Mouse (Mus musculus): ENCODE results near the gene Sobp. TPM values are rescaled to one million over a fixed set of nuclear protein-coding genes. Genes with fewer than 3 reads are reported as not detected.

Sobp gene
- total RNA-seq, 2 experiments from 2014 or later = not detected

DNA sequence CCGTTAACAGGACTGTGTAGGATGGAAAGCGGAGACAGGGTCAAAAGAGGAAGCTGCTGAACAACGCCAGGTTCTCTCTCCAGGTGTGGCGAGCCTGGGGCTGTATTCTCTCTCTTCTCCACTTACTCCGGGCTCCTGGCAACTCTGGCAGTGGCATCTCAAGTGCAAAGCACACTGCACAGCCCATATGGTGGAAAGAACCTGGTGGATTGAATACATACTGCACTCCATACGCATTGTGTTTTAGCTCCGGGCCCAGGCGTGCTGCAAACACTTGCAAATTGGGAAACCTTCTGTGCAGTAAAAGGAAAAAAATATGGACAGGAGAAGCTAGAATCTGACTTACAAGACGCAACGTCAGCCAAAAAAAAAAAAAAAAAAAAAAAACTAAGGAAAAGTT, 80.9 kb downstream of the Sobp start:
- ATAC-seq (replicated peaks; ENCODE audit: poor library complexity) = no peak

DNA sequence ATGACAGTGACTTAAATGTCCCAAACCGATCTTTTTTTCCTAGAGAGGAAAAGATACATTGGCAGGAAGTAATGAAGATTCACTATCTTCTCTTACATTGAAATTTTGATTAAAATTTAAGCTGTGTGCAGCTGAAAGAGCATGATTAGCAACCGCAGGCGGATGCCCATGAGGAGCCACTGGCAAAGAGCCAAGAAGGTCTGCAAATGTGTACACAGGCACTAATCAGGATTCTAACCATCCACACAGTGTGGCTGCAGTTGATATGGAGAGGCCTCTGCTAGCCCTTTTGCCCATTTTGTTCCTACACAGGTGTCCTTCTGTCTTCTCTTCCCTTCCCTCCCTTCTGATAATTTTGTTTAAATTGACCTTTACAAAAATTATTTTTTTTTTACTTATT, 84.3 kb downstream of the Sobp start:
- peak; percentile 60 for ATAC-seq (replicated peaks; ENCODE audit: poor library complexity)

DNA sequence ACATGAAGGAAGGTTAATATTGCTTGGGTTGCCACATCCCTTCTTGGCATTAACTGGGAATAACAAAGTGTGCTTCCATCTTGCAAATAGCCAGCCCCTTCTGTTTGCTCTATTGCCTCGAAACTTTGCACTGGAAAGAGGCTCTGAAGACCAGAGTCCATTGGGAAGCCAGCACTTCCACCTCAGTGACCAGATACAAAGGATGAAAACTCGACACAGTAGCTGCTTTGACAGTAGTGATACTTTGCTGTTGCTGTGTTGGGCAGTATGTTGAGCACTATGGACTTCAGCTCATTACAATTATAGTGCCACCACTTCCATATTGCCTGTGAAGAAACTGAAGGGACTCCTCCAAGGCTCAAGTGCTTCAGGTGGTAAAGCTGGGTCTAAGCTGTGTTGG, 86.9 kb downstream of the Sobp start:
- no peak for ATAC-seq (replicated peaks; ENCODE audit: poor library complexity)

DNA sequence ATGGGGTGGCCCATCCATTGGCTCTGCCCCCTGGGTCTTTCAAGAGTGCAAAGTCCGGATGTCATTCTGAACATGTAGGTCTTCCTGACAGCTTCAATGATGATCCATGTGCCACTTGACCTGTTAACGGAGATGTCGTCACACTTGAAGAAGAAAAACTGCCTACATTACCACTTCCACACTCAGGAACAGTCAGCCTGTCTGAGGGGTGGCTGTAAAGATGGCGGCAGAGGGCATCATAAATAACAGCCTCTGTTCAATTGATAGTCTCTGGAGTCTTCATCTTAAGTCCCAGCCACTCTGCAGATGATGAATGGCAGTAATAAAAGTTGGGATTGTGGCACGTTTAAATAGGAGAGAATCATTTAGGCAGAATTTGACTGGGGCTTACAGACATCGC, 87.4 kb downstream of the Sobp start:
- ATAC-seq (replicated peaks; ENCODE audit: poor library complexity) = no peak

DNA sequence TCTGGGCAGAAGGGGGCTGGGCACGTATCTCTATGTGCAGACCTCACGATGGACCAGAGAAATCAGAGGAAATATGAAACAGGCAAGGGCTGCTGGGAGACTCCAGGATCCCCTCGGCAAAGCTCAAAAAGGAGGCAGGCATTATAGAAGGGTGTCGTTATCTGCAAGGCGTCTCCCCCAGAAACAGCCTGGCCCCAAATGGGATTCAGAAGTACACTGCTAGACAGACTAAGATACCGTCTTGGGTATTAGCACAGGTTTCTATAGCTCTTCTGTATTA, 90.3 kb downstream of the Sobp start:
- ATAC-seq (replicated peaks; ENCODE audit: poor library complexity) = no peak

DNA sequence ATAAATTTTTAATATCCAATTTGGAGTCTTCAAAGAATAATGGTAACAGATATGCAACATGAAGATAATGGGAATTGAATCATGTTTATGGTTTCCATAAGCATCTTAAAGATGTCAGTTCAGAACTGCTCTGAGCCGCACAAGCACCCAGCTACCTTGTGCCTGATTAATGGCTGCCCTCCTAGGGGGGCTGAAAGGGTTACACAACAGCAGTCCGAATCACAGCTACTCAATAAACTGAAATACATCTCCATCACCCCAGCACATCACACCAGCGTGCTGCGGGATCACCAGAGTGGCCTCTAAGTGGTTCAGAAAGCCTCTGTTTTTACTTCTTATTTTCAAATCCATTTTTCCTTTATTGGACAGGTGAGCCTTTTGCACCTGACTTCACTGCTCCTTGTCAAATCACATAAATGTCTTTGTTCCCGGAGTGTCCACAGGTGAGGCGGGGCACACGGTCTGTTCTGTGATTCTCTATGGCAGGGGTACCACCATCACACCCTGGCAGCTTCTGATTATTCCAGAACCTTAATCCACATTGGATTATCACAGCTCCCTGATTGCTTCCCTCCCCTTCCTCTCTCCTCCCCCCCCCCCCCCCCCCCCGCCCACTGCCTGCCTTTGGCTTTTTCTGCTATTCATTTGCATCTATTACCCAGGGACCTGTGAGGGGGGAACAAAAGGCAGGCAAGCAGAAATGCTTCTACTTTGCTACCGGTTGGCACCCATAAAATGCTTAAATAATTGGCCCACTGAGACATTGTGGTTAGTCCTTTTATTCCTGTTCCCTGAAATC, 90.8 kb downstream of the Sobp start:
- ATAC-seq (replicated peaks; ENCODE audit: poor library complexity) = no peak

DNA sequence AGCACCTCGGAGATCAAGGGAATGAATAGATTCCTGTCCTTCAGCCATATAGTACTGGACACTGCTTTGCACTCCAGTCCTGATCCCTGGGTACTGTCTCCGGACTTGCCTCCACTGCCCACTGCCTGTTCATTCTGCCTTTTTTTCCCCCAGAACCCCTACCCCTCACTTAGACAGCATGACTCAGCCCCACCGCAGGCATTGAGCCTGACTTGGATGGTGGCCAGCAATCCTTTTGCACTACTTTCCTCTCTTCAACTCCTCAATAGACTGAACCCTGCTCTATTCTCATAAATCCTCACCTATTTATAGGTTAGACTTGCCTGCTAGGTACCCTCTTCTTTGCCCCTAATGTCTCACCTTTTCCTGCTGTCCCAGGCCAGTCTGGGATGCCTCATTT, 93.0 kb downstream of the Sobp start:
- no peak for ATAC-seq (replicated peaks; ENCODE audit: poor library complexity)

DNA sequence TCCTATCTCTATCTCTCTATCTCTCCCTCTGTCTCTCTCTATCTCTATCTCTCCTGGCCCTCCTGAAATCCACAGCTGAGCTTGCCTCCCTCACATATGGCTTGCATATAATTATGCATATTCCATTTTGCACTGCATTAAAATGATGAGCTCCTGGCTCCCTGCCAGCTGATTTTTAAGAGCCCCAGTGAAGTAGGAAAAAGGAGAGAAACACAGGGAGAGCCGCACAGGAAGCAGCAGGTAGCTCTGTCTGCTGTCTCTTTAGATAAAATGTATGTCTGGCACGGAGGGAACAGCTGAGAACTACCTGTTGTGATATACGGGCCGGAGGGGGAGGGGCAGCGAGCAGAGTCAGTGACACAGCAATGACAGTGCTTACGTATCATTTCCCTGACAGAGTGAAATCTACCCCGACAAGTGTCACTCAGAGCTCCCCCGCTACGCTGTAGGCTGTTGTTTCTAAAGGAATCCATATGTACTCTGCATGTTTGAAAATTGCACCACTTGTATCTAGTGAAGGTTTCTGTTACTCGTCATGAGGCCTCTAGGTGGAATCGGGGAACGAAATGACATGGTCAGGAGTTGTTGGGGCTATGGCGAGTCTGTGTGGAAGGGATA, 98.7 kb downstream of the Sobp start:
- ATAC-seq (replicated peaks; ENCODE audit: poor library complexity) = no peak

DNA sequence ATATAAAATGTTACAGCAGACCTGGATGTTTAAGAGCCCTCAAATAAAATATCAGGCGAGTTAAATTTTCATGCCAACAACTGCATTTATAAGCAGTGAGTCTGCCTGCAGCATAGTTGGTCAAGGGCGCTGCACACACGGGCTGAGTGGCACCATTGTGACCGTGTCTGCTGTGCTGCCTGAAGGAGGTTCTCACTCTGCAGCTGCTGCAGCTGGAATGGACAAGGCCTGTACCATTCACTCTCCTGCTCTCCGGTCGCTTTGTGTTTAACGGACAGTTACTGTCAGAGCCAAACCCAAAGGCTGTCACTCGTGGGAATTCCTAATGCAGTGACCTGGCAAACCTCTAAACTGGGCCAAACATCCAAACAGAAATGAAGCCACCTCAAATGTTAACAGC, 101.0 kb downstream of the Sobp start:
- ATAC-seq (replicated peaks; ENCODE audit: poor library complexity) = no peak

DNA sequence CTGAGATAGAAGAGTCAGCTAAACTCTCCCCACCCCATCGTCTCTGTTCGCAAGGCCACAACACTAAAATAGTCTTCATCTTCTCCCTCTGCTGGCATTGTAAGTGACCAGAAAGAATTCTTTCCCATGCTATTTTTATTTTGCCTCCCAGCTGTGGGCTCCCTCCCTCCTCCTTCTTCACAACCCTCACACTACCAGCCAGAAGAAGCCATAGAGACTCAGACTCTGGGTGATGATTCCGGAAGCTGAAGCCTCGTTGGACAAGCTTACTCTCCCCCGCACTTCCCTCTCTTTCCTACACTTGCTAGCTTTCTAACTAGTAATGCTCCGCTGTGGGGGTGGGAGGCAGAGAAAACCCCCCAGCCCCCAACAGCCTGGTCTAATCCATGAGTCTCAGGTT, 103.4 kb downstream of the Sobp start:
- no peak for ATAC-seq (replicated peaks; ENCODE audit: poor library complexity)

DNA sequence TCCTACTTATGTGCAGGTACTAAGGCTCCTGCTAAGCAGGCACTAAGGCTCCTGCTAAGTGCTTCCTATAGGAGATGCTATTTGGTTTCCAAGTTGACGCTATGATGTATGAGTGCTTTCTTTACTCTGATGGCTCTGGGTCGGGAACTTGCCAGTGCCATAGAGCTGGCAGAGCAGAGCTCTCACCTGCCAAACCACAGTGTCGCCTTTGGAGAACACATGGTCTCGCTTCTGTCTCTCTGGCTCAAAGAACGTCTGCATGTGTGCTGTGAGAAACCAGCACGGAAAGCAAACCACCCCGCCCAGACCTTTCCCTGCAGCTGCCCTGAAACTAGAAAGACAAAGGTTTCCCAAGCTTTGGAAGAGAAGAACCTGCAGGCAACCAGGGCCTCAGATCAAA, 109.0 kb downstream of the Sobp start:
- ATAC-seq (replicated peaks; ENCODE audit: poor library complexity) = no peak

DNA sequence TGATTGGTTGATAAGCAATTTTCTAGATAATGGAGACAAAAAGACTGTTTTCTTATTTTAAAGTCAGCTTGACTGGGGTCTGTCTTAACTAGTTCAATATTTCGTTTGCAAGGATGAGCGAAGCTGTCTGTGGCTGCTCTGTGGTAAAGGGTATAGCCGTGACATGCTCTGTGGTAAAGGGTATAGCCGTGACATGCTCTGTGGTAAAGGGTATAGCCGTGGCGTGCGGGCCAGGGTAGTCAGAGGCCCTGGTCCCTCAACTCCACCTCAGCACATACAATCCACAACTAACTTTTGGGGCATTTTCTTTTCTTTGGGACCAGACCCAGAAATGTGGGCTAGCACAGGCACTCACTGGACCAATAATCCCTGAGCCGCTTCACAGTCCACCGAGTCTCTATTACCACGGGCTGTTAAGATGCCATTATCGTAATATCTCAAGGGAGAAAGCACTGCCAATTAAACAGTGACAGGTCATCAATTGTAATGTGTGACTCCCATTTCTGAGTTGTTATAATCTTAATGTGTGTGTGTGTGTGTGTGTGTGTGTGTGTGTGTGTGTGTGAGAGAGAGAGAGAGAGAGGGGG, 112.7 kb downstream of the Sobp start:
- ATAC-seq (replicated peaks; ENCODE audit: poor library complexity) = no peak

DNA sequence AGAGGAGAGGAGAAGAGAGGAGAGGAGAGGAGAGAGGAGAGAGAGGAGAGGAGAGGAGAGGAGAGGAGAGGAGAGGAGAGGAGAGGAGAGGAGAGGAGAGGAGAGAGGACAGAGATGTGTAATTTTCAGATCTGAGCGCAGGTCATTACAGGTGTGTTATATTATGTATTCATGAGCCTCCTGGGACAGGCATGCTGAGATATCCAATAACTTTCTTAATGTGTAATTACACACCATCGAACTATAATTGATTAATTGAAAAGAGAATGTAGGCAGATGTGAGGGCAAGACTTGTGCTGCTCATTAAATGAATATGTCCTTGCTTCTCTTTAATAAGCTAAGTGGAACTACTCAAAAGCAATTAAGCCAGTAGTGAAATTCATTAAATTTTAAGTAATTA, 118.9 kb downstream of the Sobp start:
- ATAC-seq (replicated peaks; ENCODE audit: poor library complexity) = no peak

DNA sequence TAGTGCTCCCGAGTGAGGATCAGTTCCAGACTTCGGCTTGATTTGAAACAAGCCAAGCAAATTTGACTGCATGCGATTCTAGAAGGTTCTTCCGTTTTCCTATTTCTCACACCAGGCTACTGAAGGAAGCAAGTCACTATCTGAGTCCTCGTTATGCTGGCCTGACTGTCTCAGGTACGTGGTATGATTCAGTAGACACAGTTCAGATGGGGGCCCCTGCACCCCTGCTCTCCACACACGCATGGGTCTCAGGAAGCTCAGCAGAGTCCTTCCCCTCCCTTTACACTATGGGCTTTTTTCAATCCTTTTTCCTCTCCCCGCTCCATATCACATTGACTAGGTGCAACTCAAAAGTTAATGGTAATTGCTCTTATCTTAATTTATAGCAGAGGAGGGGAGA, 119.6 kb downstream of the Sobp start:
- no peak for ATAC-seq (replicated peaks; ENCODE audit: poor library complexity)

DNA sequence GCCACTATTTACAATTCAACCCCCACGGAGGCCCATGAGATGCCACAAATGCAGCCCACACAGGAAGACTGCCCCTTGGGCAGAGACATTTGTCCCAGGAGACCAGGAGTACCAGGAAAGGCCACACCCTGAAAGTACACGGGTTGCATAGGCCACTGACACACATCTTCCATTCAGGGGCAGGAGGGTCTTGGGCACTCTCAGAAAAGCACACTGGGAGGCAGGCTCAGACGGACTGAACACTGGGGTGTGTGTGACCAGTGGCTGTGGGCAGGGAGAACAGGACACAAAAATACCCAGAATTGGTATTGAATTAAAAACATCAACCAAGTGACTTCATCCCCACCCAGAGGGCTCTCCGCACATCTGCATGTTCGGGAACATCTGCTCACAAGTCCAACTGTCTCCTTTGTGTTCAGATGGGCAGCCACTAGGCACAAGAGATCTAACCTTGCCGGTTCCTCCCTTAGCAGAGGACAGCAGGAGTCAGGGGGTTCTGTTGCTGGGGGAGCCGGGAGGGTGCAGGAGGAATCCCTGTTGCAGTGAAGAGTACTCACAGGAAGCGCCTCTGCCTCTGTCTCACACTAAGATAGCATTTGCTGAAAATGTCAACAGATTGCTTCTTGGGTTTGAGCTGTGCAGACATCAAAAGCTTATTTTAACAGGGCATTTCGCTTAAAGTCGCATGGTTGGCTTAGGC, 120.3 kb downstream of the Sobp start:
- no peak for ATAC-seq (replicated peaks; ENCODE audit: poor library complexity)

DNA sequence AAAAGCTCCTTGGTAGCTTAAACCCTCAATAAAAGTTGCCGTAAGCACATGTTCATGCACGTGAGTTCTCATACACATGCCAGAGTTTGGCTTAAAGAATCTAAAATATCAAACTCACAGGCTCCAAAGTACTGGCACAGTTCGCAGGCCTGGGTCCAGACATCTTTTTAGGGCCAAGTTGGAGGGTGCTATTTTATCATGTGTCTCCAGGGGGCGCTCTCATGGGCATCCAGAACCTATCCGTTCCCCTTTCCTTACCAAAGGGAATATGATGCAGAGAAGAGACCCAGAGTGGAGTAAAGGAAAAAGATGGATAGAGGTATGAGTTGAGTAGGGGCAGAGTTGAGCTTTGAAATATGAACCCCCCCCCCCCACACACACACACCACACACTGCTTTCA, 121.9 kb downstream of the Sobp start:
- ATAC-seq (replicated peaks; ENCODE audit: poor library complexity) = no peak

DNA sequence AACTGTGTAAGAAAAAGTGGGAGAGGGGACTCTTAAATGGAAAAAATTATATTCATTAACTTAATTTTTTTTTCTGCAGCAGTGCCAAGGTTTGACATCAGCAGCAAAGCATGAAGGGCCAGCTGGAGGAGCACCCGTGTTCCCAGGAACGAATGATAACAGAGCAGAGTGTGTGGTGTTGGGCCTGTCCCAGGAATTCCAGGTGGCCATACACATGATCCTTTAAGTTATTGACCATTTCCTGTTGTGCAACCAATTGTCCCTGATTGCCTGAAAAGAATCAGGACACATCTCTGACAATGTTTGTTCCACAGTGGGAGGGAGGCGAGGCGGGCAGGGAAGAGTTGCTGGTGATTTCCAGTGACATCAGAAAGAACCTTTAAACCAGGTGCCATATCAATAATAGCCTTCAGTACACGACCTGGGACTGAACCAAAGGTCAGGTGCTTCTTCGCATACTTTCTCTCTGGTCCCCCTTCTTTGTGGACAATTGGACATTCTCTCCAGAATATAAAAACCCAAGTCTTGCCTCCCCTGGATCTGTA, 126.5 kb downstream of the Sobp start:
- no peak for ATAC-seq (replicated peaks; ENCODE audit: poor library complexity)

DNA sequence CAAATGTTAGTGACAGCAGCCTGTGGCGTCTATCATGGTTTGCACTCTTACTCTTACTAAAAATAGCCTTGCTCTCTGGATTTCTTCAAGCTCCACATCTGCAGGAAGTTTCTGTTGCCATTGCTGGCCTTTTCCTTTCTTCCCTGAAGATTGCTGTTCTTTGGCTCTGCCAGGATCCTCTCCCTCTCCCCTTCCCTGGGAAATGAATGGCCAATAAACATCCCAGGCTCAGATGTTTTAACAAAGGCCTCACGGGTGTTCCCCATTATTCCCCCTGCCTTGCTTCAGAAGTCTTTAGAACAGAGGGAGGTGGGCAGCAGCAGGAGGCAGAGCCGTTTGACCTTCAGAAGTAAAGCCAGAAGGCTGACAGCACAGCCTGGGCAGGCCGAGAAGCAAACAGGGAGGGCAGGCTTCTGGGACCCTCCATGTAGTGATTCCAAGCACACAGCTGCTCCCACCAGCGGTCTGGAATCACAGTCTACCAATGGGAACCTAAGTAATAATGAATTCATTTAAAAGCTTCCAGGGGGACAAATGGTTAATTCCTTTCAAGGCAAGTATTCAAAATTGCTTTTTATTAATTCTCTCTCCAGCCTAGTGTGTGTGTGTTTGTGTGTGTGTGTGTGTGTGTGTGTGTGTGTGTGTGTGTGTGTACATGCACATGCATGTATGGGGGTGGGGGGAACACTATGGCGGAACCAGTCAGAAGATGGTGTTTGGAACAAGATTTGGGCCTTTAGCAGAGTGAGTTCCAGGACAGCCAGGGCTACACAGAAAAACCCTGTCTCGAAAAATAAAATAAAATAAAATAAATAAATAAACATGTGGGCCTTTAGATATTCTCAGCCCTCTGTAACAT, 130.8 kb downstream of the Sobp start:
- no peak for ATAC-seq (replicated peaks; ENCODE audit: poor library complexity)

DNA sequence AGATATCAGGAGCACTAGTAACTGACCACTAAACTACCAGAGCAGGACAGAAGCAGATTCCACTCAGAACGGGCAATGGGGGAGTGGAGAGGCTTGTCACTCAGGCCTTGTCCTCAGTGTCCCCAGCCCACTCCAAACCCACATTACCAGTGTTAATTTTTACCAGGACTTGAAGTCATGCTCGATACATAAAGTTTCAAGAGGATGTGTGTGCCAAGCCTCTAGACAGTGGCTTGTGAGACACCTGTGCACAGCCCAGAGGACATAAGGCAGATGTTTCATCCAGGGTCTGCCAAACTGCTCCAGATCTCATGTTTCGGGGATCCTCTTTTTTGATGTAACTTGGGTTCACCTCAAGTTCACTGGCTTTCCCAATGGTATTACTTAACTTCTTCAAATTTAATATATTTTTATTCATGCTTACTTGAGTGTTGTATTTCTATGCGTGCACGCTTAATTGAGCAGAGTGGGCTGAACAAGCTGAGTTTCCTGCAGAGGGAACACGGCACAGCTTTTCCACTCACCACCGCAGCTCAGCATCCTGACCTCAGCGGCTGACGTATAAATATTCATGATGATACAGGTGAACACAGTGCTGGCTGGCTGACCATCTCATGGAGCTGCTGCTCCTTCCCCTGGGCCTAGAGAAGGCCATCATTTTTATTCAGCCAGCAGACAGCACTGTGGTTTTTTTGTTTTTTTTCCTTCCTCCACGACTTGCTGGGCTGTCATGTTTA, 131.6 kb downstream of the Sobp start:
- ATAC-seq (replicated peaks; ENCODE audit: poor library complexity) = no peak

DNA sequence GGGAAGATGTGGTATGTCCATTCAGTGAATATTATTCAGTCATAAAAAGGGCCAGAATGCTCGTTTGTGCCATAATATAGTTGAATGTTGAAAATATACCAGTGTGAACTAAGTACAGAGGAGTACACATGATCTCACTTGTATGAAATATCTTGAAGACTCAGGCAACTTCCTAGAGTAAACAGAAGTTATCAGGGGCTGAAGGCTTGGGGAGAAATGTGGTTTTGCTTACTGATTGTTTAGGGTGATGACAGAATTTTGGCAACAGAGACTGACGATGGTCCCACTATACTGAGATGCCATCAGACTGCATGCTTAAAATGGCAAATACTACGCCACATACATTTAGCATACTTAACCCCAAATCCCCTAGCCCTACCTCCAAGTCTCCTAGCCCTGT, 132.5 kb downstream of the Sobp start:
- peak; percentile 46 for ATAC-seq (replicated peaks; ENCODE audit: poor library complexity)
